Mouse (Mus musculus): ENCODE measurements around the gene Epb41l2.

The Epb41l2 gene

DNA sequence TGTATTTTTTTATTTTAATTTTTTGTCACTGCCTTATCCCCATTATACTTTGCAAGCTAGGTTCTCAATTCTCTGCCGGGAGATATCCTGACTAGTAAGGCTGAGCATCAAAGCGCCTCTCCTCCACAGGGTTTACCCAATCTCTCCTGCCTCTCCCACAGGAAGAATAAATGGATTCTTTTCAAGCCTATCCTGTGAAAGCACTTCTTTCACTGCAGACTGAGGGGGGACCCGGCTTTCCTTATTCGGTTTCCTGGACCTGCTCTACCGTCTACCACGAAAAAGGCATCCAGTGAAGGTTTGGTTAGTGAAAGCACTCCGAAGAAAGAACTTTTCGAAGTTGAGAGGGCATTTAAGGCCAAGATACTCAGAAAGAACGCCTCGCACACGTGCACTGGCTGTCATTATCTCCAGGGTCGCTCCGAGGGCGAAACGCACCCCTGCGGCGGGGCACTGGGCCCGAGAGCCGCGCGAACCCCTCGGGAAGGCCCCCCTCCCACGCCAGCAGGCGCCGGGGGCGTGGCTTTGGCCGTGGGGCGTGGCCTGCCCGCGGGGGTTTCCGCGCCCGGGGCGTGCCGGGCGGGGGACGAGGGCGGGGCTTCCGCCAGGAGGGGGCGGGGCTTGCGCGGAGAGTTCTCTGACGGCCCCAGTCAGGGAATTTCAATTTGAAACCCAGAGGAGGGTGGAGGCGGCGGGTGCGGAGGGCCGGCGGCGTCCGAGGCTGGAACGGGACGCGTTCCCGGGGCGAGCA lies at the start of gene Epb41l2:
Epb41l2 (plus strand) TSS at position 591 of the 751 bp plus-strand sequence.
- peak; percentile 89 for DNase-seq (ENCODE audit: low spot score)

- DNase-seq (ENCODE audit: low spot score): no peak
Observed at GRCm38 (mm10) chr10:25309996-25310395, 49.6 kb upstream of the Epb41l2 start.

- DNase-seq (ENCODE audit: low spot score): no peak
Observed at GRCm38 (mm10) chr10:25310736-25311135, 48.9 kb upstream of the Epb41l2 start.

DNA sequence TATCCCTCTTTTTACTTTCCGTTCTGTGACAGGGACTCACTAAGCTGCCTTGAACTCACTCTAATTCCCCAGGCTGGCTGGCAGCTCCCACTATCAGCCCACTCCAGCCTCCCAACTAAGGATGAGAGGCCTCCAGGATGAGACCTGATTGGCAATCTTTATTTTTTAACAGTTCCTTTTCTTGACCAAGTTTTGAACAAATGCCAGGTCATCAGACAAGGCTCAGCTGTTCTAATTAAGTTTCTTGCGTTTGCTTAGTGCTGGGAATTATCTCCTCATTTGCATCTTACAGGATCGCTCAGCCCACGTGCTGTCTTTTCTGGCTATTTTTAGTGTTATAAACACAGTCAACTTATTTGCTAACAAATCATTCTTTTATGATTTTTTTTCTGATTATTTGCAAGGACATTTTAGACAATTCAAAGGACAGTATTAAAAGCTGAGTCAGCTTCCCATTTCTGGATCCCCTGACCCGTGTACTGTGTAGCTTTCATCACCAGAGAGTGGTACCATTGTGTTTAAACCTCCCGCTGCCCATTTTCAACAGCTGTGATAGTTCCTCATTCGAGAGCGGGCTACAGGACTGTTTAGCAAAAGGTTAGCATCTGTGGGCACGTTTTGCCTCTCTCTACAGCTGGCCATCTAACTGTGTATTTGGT lies 47.9 kb upstream of the Epb41l2 start:
- peak; percentile 20 for DNase-seq (ENCODE audit: low spot score)

DNA sequence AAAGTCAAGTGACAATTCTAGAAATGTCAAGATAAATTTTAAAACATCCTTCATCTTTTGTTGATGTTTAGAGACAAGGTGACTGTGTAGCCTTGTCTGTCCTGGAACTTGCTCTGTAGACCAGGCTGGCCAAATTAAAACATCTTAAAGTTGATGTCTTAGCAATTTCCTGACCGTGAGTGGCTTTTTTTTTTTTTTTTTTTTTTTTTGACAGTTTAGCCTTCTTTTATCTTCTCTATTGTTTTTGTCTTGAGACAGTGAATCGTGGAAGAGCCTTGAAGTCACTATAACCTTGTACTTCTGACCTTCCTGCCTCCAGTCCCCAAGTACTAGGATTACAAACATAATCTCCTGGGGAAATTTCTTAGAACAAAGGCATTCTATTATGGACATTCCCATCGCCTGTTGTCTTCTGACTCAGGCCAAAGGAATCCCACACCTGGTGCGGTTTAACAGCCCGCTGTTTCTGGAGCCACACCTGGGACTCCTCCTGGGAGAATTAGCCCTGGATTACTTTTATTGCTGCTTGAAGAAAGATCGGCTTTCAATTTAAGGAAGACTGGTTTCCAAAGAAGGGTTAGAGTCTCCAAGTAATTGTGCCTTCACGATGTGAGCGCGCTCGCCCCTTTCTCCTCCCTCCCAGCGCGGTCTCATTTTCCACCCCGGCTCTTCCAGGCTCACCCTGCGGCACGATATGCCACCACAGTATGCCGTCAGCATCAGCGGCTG lies 45.6 kb upstream of the Epb41l2 start:
- peak; percentile 18 for DNase-seq (ENCODE audit: low spot score)

DNA sequence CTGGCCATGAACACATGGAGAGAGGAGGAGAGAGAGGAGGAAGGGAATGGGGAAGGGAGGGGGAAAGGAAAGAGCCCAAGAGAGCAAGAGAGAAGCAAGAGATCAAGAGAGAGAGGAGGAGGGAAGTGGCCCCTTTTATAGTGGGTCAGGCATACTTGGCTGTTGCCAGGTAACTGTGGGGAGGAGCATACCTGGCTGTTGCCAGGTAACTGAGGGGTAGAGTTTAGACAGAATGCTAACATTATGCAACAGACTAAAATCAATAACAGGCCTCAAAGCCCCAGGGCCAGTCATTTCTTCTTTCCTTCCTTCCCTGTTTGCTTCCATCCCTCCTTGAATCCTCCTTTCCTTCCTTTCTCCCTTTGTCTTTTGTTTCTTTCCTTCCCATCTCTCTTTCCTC lies 41.9 kb upstream of the Epb41l2 start:
- DNase-seq (ENCODE audit: low spot score): no peak

DNA sequence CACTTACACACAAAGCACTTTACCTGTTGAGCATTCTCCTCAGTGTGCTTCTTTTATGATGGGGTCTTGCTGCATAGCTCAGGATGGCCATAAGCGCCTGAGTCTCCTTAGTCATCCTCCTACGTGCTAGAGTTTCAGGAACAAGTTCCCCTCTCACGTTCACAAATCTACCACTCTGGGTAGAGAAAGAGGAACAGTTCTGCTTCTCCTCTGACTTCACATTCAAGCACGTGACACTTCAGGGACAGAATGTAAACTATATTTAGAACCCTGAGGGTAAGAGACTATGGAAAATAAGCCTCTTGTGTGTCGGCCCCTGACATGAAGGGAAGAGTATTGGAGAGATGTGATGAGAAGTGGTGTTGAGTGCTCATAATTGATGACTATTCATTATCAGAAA lies 41.2 kb upstream of the Epb41l2 start:
- DNase-seq (ENCODE audit: low spot score): no peak

DNA sequence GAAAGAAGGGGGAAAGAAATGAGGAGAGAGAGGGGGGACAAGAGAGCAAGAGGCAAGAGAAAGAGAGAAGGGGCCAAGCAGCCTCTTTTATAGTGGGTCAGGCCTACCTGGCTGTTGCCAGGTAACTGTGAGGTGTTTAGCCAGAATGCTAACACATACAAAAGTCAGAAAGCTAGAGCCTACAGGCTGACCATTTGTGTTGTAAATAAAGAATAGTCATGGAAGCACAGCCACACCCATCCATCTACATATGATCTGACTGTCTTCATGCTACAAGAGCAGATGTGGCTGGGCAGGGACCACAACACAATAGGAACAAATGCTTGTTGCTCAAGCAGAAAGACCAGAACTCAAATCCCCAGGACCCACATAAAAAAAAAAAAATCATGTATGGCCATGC lies 40.1 kb upstream of the Epb41l2 start:
- no peak for DNase-seq (ENCODE audit: low spot score)

DNA sequence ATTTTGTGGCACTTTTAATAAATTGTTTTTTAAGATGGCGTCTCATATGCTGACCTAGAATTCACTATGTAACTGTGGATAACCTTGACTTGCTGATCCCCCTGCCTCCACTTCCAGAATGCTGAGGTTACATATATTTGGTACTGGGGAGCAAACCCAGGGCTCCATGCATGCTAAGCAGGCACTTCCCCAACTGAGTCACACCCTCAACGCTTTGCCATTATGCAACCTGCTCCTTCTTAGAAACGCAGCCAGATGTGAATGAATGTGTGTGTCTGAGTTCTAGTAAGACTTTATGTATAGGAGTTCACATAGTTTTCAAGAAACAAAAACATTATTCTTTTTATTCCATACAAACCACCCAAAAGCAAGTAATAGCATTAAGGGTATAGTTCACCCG lies 38.4 kb upstream of the Epb41l2 start:
- DNase-seq (ENCODE audit: low spot score): no peak

DNA sequence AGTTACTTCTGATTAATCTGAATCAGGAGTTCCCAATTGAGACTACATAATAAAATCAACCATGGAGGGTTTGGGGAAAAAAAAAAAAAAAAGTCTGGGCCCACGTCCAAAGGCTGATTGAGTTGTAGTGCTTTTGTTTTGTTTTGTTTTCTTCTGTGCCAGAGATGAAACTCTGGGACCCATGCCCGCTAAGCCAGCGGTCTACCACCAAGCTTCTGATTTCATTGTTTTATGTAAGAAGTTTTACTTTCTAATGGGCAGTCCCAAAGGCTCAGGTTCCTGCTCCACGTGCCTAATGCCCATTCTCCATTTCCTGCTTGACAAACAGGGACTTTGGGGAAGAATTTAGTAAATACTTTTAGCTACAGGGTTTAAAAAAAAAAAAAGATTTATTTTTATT lies 33.9 kb upstream of the Epb41l2 start:
- no peak for DNase-seq (ENCODE audit: low spot score)

GRCm38 (mm10) chr10:25327511-25327910 lies 32.1 kb upstream of the Epb41l2 start:
- DNase-seq (ENCODE audit: low spot score): no peak

GRCm38 (mm10) chr10:25330094-25330493 lies 29.5 kb upstream of the Epb41l2 start:
- DNase-seq (ENCODE audit: low spot score): no peak

- peak; percentile 9 for DNase-seq (ENCODE audit: low spot score)
Observed at GRCm38 (mm10) chr10:25331321-25332049, 28.1 kb upstream of the Epb41l2 start.

GRCm38 (mm10) chr10:25333390-25334079 lies 26.1 kb upstream of the Epb41l2 start:
- no peak for DNase-seq (ENCODE audit: low spot score)

DNA sequence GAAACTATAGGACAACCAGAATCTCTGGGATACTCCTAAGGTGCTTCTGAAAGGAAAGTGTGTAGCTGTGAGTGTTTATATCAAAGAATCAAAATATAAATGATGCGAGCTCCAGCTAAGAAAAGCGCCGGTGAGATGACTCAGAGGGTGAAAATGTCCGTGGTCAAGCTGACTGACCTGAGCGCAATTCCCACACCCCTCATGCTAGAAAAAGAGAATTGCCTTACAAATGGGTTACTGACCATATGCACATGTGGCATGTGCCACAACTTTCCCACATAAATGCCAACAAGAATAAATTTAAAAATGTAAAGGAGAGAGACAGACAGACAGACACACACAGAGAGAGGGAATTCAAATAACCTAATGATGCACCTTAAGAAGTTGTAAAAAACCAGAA lies 18.9 kb upstream of the Epb41l2 start:
- no peak for DNase-seq (ENCODE audit: low spot score)

DNA sequence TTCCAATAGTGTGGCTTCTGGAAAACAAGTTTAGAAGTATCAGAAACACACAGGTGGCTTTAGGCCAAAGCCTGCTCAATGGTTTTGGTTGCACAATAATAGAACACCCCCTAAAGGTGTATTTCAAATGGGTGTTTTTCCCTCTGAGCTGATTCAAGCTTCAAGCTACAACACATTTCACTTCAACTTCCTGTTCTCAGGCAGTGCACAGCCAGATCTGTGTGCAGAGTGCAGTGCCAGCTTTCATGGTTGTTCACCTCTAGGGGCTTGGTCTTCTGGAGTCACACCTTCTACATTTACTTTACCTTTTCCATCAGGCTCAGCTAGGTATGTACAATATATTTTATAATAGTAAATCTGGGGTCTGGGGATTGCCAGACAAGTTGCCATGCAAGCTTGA lies 16.8 kb upstream of the Epb41l2 start:
- no peak for DNase-seq (ENCODE audit: low spot score)

- DNase-seq (ENCODE audit: low spot score): no peak
Observed at GRCm38 (mm10) chr10:25353941-25354340, 5.7 kb upstream of the Epb41l2 start.

- no peak for DNase-seq (ENCODE audit: low spot score)
Observed at GRCm38 (mm10) chr10:25354390-25354789, 5.2 kb upstream of the Epb41l2 start.

- DNase-seq (ENCODE audit: low spot score): peak; percentile 49
Observed at GRCm38 (mm10) chr10:25359959-25360811, 587 bp downstream of the Epb41l2 start.

GRCm38 (mm10) chr10:25362235-25362634 lies 2.6 kb downstream of the Epb41l2 start:
- DNase-seq (ENCODE audit: low spot score): no peak

DNA sequence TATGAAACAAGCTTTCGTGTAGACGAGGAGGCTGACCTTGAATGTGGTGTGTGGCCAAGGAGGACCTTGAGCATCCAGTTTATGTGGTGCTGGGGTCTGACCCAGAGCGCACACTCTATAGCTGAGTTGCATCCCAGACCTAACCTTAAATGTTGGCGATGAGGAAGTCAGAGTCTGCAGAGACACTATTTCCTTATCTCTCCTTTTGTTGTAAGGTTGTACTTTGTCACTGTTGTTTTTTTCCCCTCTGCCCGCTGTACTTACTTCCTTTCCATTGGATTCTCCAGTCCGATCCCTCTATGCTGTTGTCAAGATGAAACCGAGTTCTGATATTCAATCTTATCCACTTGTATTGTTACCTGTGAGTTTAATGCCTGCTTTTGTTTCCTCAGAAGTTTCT lies 5.6 kb downstream of the Epb41l2 start:
- DNase-seq (ENCODE audit: low spot score): no peak

Data from retina, embryonic 14.5 days (tissue).